Mouse (Mus musculus) hematopoietic multipotent progenitor cell, adult 10-12 weeks (in vitro differentiated cells): Measurements from ENCODE around the gene Slc1a3. TPM values are rescaled to one million over a fixed set of nuclear protein-coding genes. Genes with fewer than 3 reads are reported as not detected.

Source experiments
- polyA plus RNA-seq: library from polyadenylated mRNA; stranded (reverse); fragments of >175 nt; gene quantifications from 2 replicates; pipeline ENCODE4 v1.2.3, GENCODE M21; 2012; ENCODE audit warnings: low replicate concordance

Slc1a3 gene
- 0.39 and 0.73 TPM in 2 replicates for polyA plus RNA-seq

GRCm38 (mm10) chr15:8710146-8711006 lies at the start of gene Slc1a3:
TSS of gene Slc1a3 (minus strand) at chr15:8710764.

Other genes starting within 250 kb of the Slc1a3 start
- gene Gm2310, start 190.8 kb downstream of the Slc1a3 start, polyA plus RNA-seq: not detected in 2 replicates